Mouse (Mus musculus): ENCODE results near the gene Cnih2. TPM values are rescaled to one million over a fixed set of nuclear protein-coding genes. Genes with fewer than 3 reads are reported as not detected.

Gene Cnih2
- polyA plus RNA-seq, 1 experiment from 2014 or later: 216 TPM

DNA sequence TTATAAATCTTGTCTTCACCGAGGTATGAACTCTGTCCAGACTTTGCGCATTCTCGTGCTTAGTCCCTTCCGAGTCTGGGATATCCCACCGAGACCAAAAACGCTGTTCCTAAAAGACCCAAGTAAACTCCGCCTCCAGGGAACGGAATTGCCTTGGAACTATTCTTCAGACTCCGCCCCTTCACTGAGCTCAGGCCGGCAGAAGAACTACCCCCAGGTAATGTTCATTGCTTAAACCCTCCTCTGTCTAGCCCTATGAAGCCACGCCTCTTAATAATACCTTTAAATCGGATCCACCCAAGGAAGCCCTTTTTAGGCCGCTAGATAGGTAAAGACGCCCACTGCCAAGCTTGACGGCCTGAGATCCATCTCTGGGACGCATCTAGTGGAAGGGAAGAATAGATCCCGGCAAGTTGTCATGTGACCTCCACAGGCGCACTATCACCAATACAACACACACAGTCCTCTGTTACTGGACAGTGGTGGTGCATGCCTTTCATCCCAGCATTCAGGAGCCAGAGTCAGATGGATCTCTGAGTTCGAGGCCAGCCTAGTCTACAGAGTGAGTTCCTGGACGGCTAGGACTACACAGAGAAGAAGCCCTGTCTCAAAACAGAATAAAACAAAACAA, 25.8 kb downstream of the Cnih2 start:
- no peaks in the 10 kb centered on the region for H3K36me3 ChIP-seq
- peak overlapping the region; percentile 31 for H3K4me3 ChIP-seq
- peaks cover 51% of the 10 kb centered on the region for H3K4me1 ChIP-seq
- WGBS: 3% methylated on average over 20 of the region's 20 CpGs
- ATAC-seq (ENCODE audit: low FRiP score): peak; percentile 23
- H3K27ac ChIP-seq: peak overlapping the region; percentile 87
- peaks cover 41% of the 10 kb centered on the region for H3K27me3 ChIP-seq
- H3K9me3 ChIP-seq (replicated peaks): no peaks in the 10 kb centered on the region
- H3K4me2 ChIP-seq (replicated peaks): peak overlapping the region; percentile 64
- peak overlapping the region; percentile 57; the same call in 1 of the 2 replicates for H3K9ac ChIP-seq

DNA sequence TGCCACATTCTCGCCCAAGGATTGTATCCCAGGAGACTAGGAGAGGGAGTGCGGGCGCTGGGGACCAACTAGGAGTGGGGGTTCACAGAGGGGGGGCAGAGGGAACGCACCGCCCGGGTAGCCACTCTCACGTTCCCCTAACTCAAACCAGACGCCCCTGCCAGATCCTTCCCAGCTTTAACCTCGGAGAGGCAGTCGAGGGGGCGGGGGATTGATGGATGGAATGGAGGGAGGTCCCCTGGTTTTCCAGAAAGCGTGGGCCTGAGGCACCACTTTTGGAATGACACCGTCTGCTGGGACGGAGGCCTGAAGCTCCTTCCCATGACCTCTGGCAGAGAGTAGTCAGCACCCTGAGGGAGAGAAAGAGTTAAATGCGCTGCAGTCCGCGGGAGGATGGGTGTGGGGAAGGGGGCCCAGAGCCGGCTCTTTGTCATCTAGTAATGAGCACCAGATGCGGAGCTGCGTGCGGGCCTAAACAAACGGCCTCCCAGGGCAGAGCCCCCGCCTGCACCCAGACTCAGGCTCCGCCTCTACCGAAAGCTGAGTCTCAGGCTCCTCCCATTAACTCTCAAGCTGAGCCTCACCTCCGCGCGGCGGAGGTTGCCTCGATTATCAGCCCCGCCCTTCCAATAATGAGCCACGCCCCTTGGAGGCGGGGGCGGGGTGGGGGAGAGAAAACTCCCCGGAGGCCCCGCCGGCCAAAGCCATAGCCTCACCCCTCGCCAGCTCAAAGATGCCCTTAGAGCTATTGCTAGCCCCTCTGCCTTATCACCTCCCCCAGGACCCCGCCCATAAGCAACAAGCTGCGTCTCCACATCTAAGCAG, 26.6 kb downstream of the Cnih2 start:
- Histone ChIP-seq H3K36me3 (no peaks in the 10 kb centered on the region), H3K4me1 (peaks cover 58% of the 10 kb centered on the region), H3K4me3 (peak overlapping the region; percentile 31), H3K27ac (peak overlapping the region; percentile 87), H3K9ac (peak overlapping the region; percentile 57), H3K4me2 (replicated peaks) (peak overlapping the region; percentile 64), H3K27me3 (peaks cover 48% of the 10 kb centered on the region), H3K9me3 (replicated peaks) (no peaks in the 10 kb centered on the region)
- peak; percentile 82 for ATAC-seq (ENCODE audit: low FRiP score)
- WGBS: under 1% methylated on average over 40 of the region's 40 CpGs

DNA sequence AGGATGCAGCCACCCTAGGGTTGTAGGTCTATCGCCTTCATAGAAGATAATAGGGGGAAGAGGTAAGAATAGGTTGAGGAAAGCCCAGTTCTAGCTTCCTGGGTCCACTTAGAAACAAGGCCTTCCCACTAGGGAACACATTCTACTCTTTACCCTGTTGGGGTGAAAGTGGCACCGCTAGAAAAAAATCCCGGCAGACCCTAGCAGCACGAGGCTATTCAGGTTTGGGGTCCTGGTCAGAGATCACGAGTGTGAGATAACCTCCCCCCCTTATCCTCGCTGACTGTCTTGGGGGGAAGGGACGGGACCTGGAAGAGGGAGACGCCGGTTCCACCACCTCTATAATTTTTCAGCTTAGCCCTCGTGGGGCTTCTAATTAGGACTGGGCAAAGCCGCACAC, 27.2 kb downstream of the Cnih2 start:
- ATAC-seq (ENCODE audit: low FRiP score): no peak
- peaks cover 49% of the 10 kb centered on the region for H3K27me3 ChIP-seq
- WGBS: 11% methylated on average over 11 of the region's 11 CpGs

DNA sequence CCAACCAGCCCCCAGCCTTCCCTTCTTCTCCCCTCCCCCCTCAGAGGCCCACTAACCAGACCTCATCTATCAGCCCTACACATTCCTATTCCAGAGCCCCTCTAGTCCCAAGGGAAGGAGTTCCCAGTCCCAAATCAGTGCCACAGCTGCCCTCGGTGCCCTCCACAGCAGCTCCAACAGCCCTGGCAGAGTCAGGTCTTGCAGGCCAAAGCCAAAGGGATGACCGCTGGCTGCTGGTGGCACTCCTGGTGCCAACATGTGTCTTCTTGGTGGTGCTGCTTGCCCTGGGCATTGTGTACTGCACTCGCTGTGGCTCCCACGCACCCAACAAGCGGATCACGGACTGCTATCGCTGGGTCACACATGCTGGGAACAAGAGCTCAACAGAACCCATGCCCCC, 28.3 kb downstream of the Cnih2 start:
- peaks cover 61% of the 10 kb centered on the region for H3K4me1 ChIP-seq
- no peaks in the 10 kb centered on the region for H3K36me3 ChIP-seq
- H3K9me3 ChIP-seq (replicated peaks): no peaks in the 10 kb centered on the region
- peak overlapping the region; percentile 32; the same call in 1 of the 2 replicates for H3K9ac ChIP-seq
- ATAC-seq (ENCODE audit: low FRiP score): no peak
- peak overlapping the region; percentile 85 for H3K4me2 ChIP-seq (replicated peaks)
- 0 out of 2 replicates have a peak overlapping the region, but pooled peaks have one; percentile 17 for H3K27ac ChIP-seq
- peak overlapping the region; percentile 7; the same call in 1 of the 2 replicates for H3K4me3 ChIP-seq
- 79% methylated on average over 7 of the region's 7 CpGs for WGBS
- peaks cover 49% of the 10 kb centered on the region for H3K27me3 ChIP-seq

More for the DNA sequence above, 27.2 kb downstream of the Cnih2 start:
- H3K27ac ChIP-seq: peak overlapping the region; percentile 87
- H3K9ac ChIP-seq: peak overlapping the region; percentile 57
- H3K9me3 ChIP-seq (replicated peaks): no peaks in the 10 kb centered on the region
- H3K4me1 ChIP-seq: peaks cover 58% of the 10 kb centered on the region
- no peaks in the 10 kb centered on the region for H3K36me3 ChIP-seq
- H3K4me2 ChIP-seq (replicated peaks): peak overlapping the region; percentile 64
- H3K4me3 ChIP-seq: peak overlapping the region; percentile 31

DNA sequence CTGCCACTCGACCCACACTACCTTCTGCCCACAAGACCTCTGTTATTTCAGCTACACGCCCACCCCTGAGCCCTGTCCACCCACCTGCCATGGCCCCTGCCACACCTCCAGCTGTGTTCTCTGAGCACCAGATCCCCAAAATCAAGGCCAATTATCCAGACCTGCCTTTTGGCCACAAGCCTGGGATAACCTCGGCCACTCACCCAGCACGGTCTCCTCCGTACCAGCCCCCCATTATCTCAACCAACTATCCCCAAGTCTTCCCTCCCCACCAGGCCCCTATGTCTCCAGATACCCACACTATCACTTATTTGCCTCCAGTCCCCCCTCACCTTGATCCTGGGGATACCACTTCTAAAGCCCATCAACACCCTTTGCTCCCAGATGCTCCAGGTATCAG, 28.8 kb downstream of the Cnih2 start:
- Histone ChIP-seq H3K4me1 (peaks cover 62% of the 10 kb centered on the region), H3K27ac (no peak overlapping the region), H3K4me2 (replicated peaks) (peak overlapping the region; percentile 85), H3K4me3 (0 out of 2 replicates have a peak overlapping the region, but pooled peaks have one; percentile 37), H3K9ac (0 out of 2 replicates have a peak overlapping the region, but pooled peaks have one; percentile 32), H3K36me3 (no peaks in the 10 kb centered on the region), H3K27me3 (peaks cover 46% of the 10 kb centered on the region), H3K9me3 (replicated peaks) (no peaks in the 10 kb centered on the region)
- 72% methylated on average over 5 of the region's 5 CpGs for whole genome bisulfite sequencing
- ATAC-seq (ENCODE audit: low FRiP score): no peak

DNA sequence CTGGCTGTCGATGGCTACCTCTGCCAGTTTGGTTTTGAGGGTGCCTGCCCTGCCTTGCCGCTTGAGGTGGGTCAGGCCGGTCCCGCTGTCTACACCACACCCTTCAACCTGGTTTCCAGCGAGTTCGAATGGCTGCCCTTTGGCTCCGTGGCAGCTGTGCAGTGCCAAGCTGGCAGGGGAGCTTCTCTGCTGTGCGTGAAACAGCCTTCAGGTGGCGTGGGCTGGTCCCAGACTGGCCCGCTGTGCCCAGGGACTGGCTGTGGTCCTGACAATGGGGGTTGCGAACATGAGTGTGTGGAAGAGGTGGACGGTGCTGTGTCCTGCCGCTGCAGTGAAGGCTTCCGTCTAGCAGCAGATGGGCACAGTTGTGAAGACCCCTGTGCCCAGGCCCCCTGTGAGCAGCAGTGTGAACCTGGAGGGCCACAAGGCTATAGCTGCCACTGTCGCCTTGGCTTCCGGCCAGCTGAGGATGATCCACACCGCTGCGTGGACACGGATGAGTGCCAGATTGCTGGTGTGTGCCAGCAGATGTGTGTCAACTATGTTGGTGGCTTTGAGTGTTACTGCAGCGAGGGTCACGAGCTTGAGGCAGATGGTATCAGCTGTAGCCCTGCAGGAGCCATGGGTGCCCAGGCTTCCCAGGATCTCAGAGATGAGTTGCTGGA, 29.6 kb downstream of the Cnih2 start:
- Histone ChIP-seq H3K9ac (peak overlapping the region; percentile 47), H3K4me1 (peaks cover 62% of the 10 kb centered on the region), H3K9me3 (replicated peaks) (no peaks in the 10 kb centered on the region), H3K4me3 (peak overlapping the region; percentile 37), H3K36me3 (no peaks in the 10 kb centered on the region), H3K27me3 (peaks cover 38% of the 10 kb centered on the region), H3K4me2 (replicated peaks) (peak overlapping the region; percentile 85), H3K27ac (no peak overlapping the region)
- WGBS: 35% methylated on average over 21 of the region's 21 CpGs
- no peak for ATAC-seq (ENCODE audit: low FRiP score)

DNA sequence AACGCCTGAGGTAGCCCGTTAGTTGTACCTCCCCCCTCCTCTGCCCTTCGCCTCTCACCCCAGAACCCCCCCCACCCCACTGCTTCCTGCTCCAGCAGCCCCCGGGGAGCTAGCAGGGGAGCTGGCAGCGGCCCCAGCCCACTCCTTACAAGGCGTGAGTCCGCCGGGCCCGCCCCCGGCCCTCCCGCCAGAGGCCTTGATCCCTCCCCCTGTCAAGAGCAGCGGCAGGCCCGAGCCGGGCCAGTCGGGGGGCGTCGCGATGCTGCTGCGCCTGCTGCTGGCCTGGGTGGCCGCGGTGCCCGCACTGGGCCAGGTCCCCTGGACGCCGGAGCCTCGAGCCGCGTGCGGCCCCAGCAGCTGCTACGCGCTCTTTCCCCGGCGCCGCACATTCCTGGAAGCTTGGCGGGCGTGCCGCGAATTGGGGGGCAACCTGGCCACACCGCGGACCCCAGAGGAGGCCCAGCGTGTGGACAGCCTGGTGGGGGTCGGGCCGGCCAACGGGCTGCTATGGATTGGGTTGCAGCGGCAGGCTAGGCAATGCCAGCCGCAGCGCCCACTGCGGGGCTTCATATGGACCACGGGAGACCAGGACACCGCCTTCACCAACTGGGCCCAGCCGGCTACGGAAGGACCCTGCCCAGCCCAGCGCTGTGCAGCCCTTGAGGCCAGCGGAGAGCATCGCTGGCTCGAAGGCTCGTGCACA, 30.3 kb downstream of the Cnih2 start, which contains the start of gene Cd248:
Gene Cd248, plus strand, starts transcription at position 212 of the 703 bp plus-strand sequence.
- peak within 1 kb of the TSS; percentile 47 for H3K9ac ChIP-seq
- H3K27ac ChIP-seq: peak within 1 kb of the TSS; percentile 36; the same call in 1 of the 2 replicates
- H3K9me3 ChIP-seq (replicated peaks): no peaks in the 10 kb centered on the region
- H3K4me2 ChIP-seq (replicated peaks): peak within 1 kb of the TSS; percentile 85
- WGBS: 1% methylated on average over 55 of the region's 56 CpGs
- H3K27me3 ChIP-seq: peaks cover 37% of the 10 kb centered on the region
- peak within 1 kb of the TSS; percentile 37 for H3K4me3 ChIP-seq
- H3K4me1 ChIP-seq: peaks cover 62% of the 10 kb centered on the region
- no peaks in the 10 kb centered on the region for H3K36me3 ChIP-seq
- 0 out of 2 replicates have a peak, but pooled peaks have one; percentile 3 for ATAC-seq (ENCODE audit: low FRiP score)

DNA sequence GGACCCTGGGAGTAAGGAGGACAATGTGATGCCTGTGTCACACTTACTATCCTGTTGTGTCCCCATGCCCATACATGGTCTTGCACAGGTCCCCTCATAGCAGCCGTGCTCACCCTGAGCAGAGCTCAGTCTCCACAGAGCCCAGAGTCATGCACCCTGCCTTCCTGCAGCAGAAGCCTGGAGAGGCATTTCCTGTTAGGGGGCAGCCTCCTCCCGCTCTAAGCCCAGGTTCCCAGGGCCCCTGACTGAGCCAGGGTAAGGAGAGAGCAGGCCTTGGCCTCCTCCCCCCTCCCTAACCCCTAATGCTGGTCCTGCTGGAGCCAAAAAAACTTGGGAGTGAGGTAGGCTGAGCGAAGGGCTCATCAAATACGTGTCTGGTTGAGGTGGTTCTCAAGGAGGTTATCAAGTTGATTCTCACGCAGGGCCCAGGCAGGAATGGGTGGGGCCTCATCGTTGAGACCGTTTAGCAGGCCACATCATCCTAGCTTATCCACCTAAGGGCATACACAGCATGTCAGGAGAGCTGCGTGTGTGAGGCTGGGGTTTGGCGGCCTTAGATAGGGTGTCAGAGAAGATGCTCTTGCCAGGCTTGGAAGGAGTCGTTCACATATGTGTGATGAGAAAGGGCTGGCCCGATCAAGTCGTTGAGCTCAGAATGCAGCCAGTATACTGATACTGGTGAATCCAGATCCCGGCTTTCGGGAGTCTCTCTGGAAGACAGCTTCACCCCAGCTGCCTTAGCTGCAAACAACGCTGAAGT, 31.1 kb downstream of the Cnih2 start:
- no peak for ATAC-seq (ENCODE audit: low FRiP score)
- peaks cover 37% of the 10 kb centered on the region for H3K27me3 ChIP-seq
- peak overlapping the region; percentile 6; the same call in 1 of the 2 replicates for H3K27ac ChIP-seq
- no peaks in the 10 kb centered on the region for H3K36me3 ChIP-seq
- peaks cover 56% of the 10 kb centered on the region for H3K4me1 ChIP-seq
- peak overlapping the region; percentile 47 for H3K9ac ChIP-seq
- H3K9me3 ChIP-seq (replicated peaks): no peaks in the 10 kb centered on the region
- H3K4me2 ChIP-seq (replicated peaks): peak overlapping the region; percentile 85
- 15% methylated on average over 15 of the region's 15 CpGs for WGBS
- peak overlapping the region; percentile 37 for H3K4me3 ChIP-seq

DNA sequence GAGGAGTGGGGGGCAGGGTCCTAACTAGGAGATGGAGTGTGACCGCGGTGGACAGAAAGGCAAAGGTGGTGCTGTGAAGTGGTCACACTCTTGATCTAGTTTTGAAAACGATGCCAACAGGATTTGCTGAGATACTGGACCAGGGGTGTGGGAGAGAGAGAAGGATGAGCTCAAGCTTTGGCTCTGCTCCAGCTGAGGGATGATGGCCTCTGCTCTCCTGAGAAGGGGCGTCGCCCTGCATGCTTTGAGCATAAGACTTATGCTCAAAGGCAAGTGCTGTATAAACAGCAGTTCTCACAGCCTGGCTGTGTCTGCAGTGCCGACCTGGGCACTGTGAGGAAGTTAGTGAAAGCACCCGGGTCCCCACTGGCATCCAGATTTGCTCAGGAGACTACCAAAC, 33.2 kb downstream of the Cnih2 start:
- Histone ChIP-seq H3K4me3 (no peak overlapping the region), H3K9me3 (replicated peaks) (no peaks in the 10 kb centered on the region), H3K4me1 (peaks cover 48% of the 10 kb centered on the region), H3K4me2 (replicated peaks) (no peak overlapping the region), H3K9ac (no peak overlapping the region), H3K27ac (no peak overlapping the region), H3K27me3 (peaks cover 34% of the 10 kb centered on the region), H3K36me3 (no peaks in the 10 kb centered on the region)
- ATAC-seq (ENCODE audit: low FRiP score): no peak
- 72% methylated on average over 7 of the region's 7 CpGs for WGBS

DNA sequence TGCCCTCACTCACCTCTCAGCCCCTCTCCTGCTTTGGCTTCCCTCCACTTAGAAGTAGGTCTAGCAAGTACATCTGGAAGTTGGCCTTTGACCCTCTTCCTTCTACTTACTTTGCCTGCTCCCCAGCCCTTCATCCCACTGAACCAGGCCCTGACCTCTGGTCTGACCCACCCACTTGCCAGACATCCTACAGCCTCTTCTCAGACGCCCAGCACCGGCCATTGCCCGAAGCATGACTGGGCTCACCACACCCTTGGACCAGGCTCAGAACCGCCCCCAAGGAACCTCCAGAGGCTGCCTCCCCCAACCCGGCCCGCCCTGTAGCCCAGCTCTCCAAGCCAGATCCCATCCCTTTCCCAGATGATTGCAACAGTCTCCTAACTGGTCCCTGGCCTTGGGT, 35.9 kb downstream of the Cnih2 start:
- Histone ChIP-seq H3K4me3 (no peak overlapping the region), H3K4me1 (peaks cover 42% of the 10 kb centered on the region), H3K9me3 (replicated peaks) (no peaks in the 10 kb centered on the region), H3K27me3 (peaks cover 15% of the 10 kb centered on the region), H3K4me2 (replicated peaks) (no peak overlapping the region), H3K9ac (no peak overlapping the region), H3K36me3 (no peaks in the 10 kb centered on the region), H3K27ac (no peak overlapping the region)
- ATAC-seq (ENCODE audit: low FRiP score): no peak
- 74% methylated on average over 6 of the region's 6 CpGs for WGBS

DNA sequence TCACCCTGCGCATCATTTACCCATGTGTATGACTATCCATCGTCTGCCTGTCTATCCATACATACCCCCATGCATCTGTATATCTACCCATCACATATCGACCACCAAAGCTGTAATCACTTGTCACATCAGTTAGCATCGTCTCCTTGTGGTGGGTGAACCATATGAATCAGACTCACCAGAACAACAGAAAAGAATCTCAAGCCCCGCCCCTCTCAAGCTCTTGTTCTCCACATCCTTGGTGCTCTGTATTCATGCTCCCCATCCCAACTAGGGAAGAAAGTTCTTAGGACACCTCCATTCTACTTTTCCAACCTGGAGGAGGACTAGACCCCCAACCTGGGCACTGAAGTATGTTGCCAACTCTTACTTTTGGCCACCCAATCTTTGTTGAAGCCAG, 36.3 kb downstream of the Cnih2 start:
- 95% methylated on average over 5 of the region's 5 CpGs for WGBS
- ATAC-seq (ENCODE audit: low FRiP score): no peak

More for the DNA sequence above, 36.3 kb downstream of the Cnih2 start:
- Histone ChIP-seq H3K9me3 (replicated peaks) (no peaks in the 10 kb centered on the region), H3K4me2 (replicated peaks) (no peak overlapping the region), H3K4me1 (peaks cover 38% of the 10 kb centered on the region), H3K27me3 (peaks cover 10% of the 10 kb centered on the region), H3K36me3 (no peaks in the 10 kb centered on the region), H3K9ac (no peak overlapping the region), H3K4me3 (no peak overlapping the region), H3K27ac (no peak overlapping the region)
